Mouse (Mus musculus): ENCODE results near the gene Setd6.

The Setd6 gene

GRCm38 (mm10) chr8:95688073-95688672 lies 27.5 kb upstream of the Setd6 start:
- Histone ChIP-seq H3K36me3 (ENCODE audit: insufficient read depth, low read length) (no peaks in the 10 kb centered on the region), H3K4me3 (replicated peaks; ENCODE audit: low read length) (no peak overlapping the region), H3K27me3 (ENCODE audit: insufficient read depth, low read length) (peaks cover 68% of the 10 kb centered on the region), H3K4me1 (replicated peaks; ENCODE audit: low read depth, low read length) (peaks cover 15% of the 10 kb centered on the region), H3K9me3 (ENCODE audit: low read length) (no peaks in the 10 kb centered on the region)
- no peak for TF ChIP-seq POU5F1 (IDR thresholded peaks at IDR 0.05; ENCODE audit: borderline replicate concordance, low read length)
- no peak for TF ChIP-seq NANOG (IDR thresholded peaks at IDR 0.05; ENCODE audit: borderline replicate concordance, low read length)
- no peak for TF ChIP-seq CTCF (conservative IDR thresholded peaks at IDR 0.05; ENCODE audit: low read length)

- Histone ChIP-seq H3K36me3 (ENCODE audit: insufficient read depth, low read length) (no peaks in the 10 kb centered on the region), H3K9me3 (ENCODE audit: low read length) (no peaks in the 10 kb centered on the region), H3K4me1 (replicated peaks; ENCODE audit: low read depth, low read length) (peaks cover 19% of the 10 kb centered on the region), H3K4me3 (replicated peaks; ENCODE audit: low read length) (no peak overlapping the region), H3K27me3 (ENCODE audit: insufficient read depth, low read length) (peaks cover 83% of the 10 kb centered on the region)
- TF ChIP-seq NANOG (IDR thresholded peaks at IDR 0.05; ENCODE audit: borderline replicate concordance, low read length) (no peak), POU5F1 (IDR thresholded peaks at IDR 0.05; ENCODE audit: borderline replicate concordance, low read length) (no peak), CTCF (conservative IDR thresholded peaks at IDR 0.05; ENCODE audit: low read length) (peak; percentile 36)
Measured at GRCm38 (mm10) chr8:95690929-95691541, 24.6 kb upstream of the Setd6 start.

- no peaks in the 10 kb centered on the region for H3K9me3 ChIP-seq (ENCODE audit: low read length)
- H3K27me3 ChIP-seq (ENCODE audit: insufficient read depth, low read length), result peaks cover 62% of the 10 kb centered on the region
- H3K36me3 ChIP-seq (ENCODE audit: insufficient read depth, low read length), result no peaks in the 10 kb centered on the region
- peaks cover 52% of the 10 kb centered on the region for H3K4me1 ChIP-seq (replicated peaks; ENCODE audit: low read depth, low read length)
- H3K4me3 ChIP-seq (replicated peaks; ENCODE audit: low read length), result peak overlapping the region; percentile 41; the same call in 1 of the 2 replicates
- no peak for TF ChIP-seq POU5F1 (IDR thresholded peaks at IDR 0.05; ENCODE audit: borderline replicate concordance, low read length)
- TF ChIP-seq NANOG (IDR thresholded peaks at IDR 0.05; ENCODE audit: borderline replicate concordance, low read length), result no peak
- TF ChIP-seq CTCF (conservative IDR thresholded peaks at IDR 0.05; ENCODE audit: low read length), result no peak
Measured at GRCm38 (mm10) chr8:95694631-95695030, 21.1 kb upstream of the Setd6 start.

- Histone ChIP-seq H3K9me3 (ENCODE audit: low read length) (no peaks in the 10 kb centered on the region), H3K36me3 (ENCODE audit: insufficient read depth, low read length) (no peaks in the 10 kb centered on the region), H3K4me3 (replicated peaks; ENCODE audit: low read length) (peak overlapping the region; percentile 67), H3K4me1 (replicated peaks; ENCODE audit: low read depth, low read length) (peaks cover 59% of the 10 kb centered on the region), H3K27me3 (ENCODE audit: insufficient read depth, low read length) (peaks cover 49% of the 10 kb centered on the region)
- no peak for TF ChIP-seq CTCF (conservative IDR thresholded peaks at IDR 0.05; ENCODE audit: low read length)
- TF ChIP-seq NANOG (IDR thresholded peaks at IDR 0.05; ENCODE audit: borderline replicate concordance, low read length), result no peak
- TF ChIP-seq POU5F1 (IDR thresholded peaks at IDR 0.05; ENCODE audit: borderline replicate concordance, low read length), result no peak
Measured at GRCm38 (mm10) chr8:95696661-95697060, 19.0 kb upstream of the Setd6 start.

- no peaks in the 10 kb centered on the region for H3K36me3 ChIP-seq (ENCODE audit: insufficient read depth, low read length)
- H3K27me3 ChIP-seq (ENCODE audit: insufficient read depth, low read length), result peaks cover 44% of the 10 kb centered on the region
- H3K4me3 ChIP-seq (replicated peaks; ENCODE audit: low read length), result peak overlapping the region; percentile 67
- TF ChIP-seq POU5F1 (IDR thresholded peaks at IDR 0.05; ENCODE audit: borderline replicate concordance, low read length) (no peak), NANOG (IDR thresholded peaks at IDR 0.05; ENCODE audit: borderline replicate concordance, low read length) (no peak), CTCF (conservative IDR thresholded peaks at IDR 0.05; ENCODE audit: low read length) (peak; percentile 61)
- peaks cover 64% of the 10 kb centered on the region for H3K4me1 ChIP-seq (replicated peaks; ENCODE audit: low read depth, low read length)
- no peaks in the 10 kb centered on the region for H3K9me3 ChIP-seq (ENCODE audit: low read length)
Measured at GRCm38 (mm10) chr8:95697128-95697527, 18.6 kb upstream of the Setd6 start.

GRCm38 (mm10) chr8:95698179-95698578 lies 17.5 kb upstream of the Setd6 start:
- Histone ChIP-seq H3K4me1 (replicated peaks; ENCODE audit: low read depth, low read length) (peaks cover 72% of the 10 kb centered on the region), H3K4me3 (replicated peaks; ENCODE audit: low read length) (0 out of 2 replicates have a peak overlapping the region, but pooled peaks have one; percentile 67), H3K27me3 (ENCODE audit: insufficient read depth, low read length) (peaks cover 39% of the 10 kb centered on the region), H3K9me3 (ENCODE audit: low read length) (no peaks in the 10 kb centered on the region), H3K36me3 (ENCODE audit: insufficient read depth, low read length) (no peaks in the 10 kb centered on the region)
- TF ChIP-seq POU5F1 (IDR thresholded peaks at IDR 0.05; ENCODE audit: borderline replicate concordance, low read length) (no peak), CTCF (conservative IDR thresholded peaks at IDR 0.05; ENCODE audit: low read length) (no peak), NANOG (IDR thresholded peaks at IDR 0.05; ENCODE audit: borderline replicate concordance, low read length) (no peak)

GRCm38 (mm10) chr8:95700282-95700681 lies 15.4 kb upstream of the Setd6 start:
- Histone ChIP-seq H3K4me3 (replicated peaks; ENCODE audit: low read length) (no peak overlapping the region), H3K36me3 (ENCODE audit: insufficient read depth, low read length) (no peaks in the 10 kb centered on the region), H3K27me3 (ENCODE audit: insufficient read depth, low read length) (peaks cover 22% of the 10 kb centered on the region), H3K4me1 (replicated peaks; ENCODE audit: low read depth, low read length) (peaks cover 82% of the 10 kb centered on the region), H3K9me3 (ENCODE audit: low read length) (no peaks in the 10 kb centered on the region)
- TF ChIP-seq CTCF (conservative IDR thresholded peaks at IDR 0.05; ENCODE audit: low read length) (no peak), POU5F1 (IDR thresholded peaks at IDR 0.05; ENCODE audit: borderline replicate concordance, low read length) (no peak), NANOG (IDR thresholded peaks at IDR 0.05; ENCODE audit: borderline replicate concordance, low read length) (no peak)

GRCm38 (mm10) chr8:95701809-95702208 lies 13.9 kb upstream of the Setd6 start:
- no peak for TF ChIP-seq NANOG (IDR thresholded peaks at IDR 0.05; ENCODE audit: borderline replicate concordance, low read length)
- TF ChIP-seq CTCF (conservative IDR thresholded peaks at IDR 0.05; ENCODE audit: low read length), result no peak
- TF ChIP-seq POU5F1 (IDR thresholded peaks at IDR 0.05; ENCODE audit: borderline replicate concordance, low read length), result no peak
- H3K27me3 ChIP-seq (ENCODE audit: insufficient read depth, low read length), result peaks cover 18% of the 10 kb centered on the region
- H3K4me1 ChIP-seq (replicated peaks; ENCODE audit: low read depth, low read length), result peaks cover 76% of the 10 kb centered on the region
- H3K36me3 ChIP-seq (ENCODE audit: insufficient read depth, low read length), result 0 out of 2 replicates have a peak, but pooled peaks cover 5% of the 10 kb centered on the region
- no peak overlapping the region; the same call in 1 of the 2 replicates for H3K4me3 ChIP-seq (replicated peaks; ENCODE audit: low read length)
- no peaks in the 10 kb centered on the region for H3K9me3 ChIP-seq (ENCODE audit: low read length)
